8 mouse cellular contexts compared by ENCODE assay signal in the genomic region with DNA sequence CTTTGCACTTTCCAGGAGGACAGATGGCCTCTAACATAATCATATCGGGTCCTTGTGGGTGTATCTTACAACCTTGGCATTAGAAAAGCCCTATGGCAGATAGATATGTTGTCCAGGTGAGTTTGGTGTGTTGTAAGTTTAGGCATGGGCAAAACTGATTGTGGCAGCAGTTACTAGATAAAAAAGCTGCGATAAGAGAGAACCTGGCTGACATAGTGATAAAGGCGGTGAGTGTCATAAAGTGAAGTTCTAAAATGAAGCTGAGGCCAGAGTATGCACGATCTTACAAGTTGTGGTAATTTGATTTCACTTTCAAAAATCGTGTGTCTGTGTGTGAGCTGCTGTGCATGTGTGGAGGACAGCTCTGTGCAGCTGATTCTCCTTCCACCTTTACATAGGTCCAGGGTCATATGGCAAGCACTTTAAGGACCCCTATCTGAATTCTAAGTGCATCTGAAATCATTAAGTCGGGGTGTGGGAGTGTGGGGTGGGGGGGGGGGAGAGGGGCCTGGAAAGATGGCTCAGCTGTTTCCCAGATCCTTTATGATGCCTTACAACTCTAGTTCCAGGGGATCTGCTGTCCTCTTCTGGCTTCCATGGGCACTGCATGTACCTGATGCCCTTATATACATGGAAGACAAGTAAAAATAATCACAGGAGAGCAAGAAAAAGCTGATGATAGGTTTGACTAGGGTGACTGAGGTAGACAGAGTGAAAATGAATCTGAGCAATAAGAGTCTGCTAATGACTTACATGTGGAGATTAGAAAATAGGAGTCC. TPM values are rescaled to one million over a fixed set of nuclear protein-coding genes. Genes with fewer than 3 reads are reported as not detected.
DNase-seq lines count a peak whose midpoint lies in the region; ATAC-seq lines count a peak whose summit lies in the region.

No protein-coding gene starts in this region.

- 70% methylated on average over 6 of the region's 6 CpGs for WGBS in midbrain, embryonic 12.5 days
- WGBS in midbrain, embryonic 15.5 days, result 67% methylated on average over 6 of the region's 6 CpGs

- no peaks in the 10 kb centered on the region for H3K27me3 ChIP-seq in midbrain, embryonic 12.5 days
- no peaks in the 10 kb centered on the region for H3K27me3 ChIP-seq in midbrain, embryonic 15.5 days (replicated peaks)

- no peak overlapping the region for H3K9ac ChIP-seq in midbrain, embryonic 12.5 days (replicated peaks)
- H3K9ac ChIP-seq in midbrain, embryonic 15.5 days, result no peak overlapping the region

- H3K27ac ChIP-seq in midbrain, embryonic 12.5 days (replicated peaks), result no peak overlapping the region
- H3K27ac ChIP-seq in midbrain, embryonic 15.5 days, result no peak overlapping the region

- no peaks in the 10 kb centered on the region for H3K4me1 ChIP-seq in midbrain, embryonic 12.5 days
- no peaks in the 10 kb centered on the region for H3K4me1 ChIP-seq in midbrain, embryonic 15.5 days

- H3K4me2 ChIP-seq in midbrain, embryonic 12.5 days (replicated peaks), result no peak overlapping the region
- no peak overlapping the region for H3K4me2 ChIP-seq in midbrain, embryonic 15.5 days

- DNase-seq in adrenal gland, adult (ENCODE audit: inconsistent age in 2 of 2, low spot score in 1 of 2), result peak; percentile 43 to 76
- no peak for DNase-seq in adrenal gland, postnatal 4 days (ENCODE audit: low spot score in 2 of 2)
- peak; percentile 37 for DNase-seq in forelimb bud, embryonic 11.5 days (ENCODE audit: low read depth, low spot score)
- peak; percentile 75 for DNase-seq in kidney, postnatal 10 days
- DNase-seq in mesoderm, embryonic 11.5 days (ENCODE audit: low read depth, low spot score), result peak; percentile 49

- no peaks in the 10 kb centered on the region for H3K36me3 ChIP-seq in midbrain, embryonic 12.5 days
- H3K36me3 ChIP-seq in midbrain, embryonic 15.5 days (replicated peaks), result no peaks in the 10 kb centered on the region

- H3K9me3 ChIP-seq in midbrain, embryonic 12.5 days, result no peaks in the 10 kb centered on the region
- no peaks in the 10 kb centered on the region for H3K9me3 ChIP-seq in midbrain, embryonic 15.5 days

- no peak overlapping the region for H3K4me3 ChIP-seq in midbrain, embryonic 12.5 days
- H3K4me3 ChIP-seq in midbrain, embryonic 15.5 days, result no peak overlapping the region

- peak; percentile 49; the same call in 1 of the 2 replicates for ATAC-seq in midbrain, embryonic 12.5 days (ENCODE audit: low FRiP score, low read depth)
- ATAC-seq in midbrain, embryonic 15.5 days (replicated peaks), result no peak
- ATAC-seq in monocyte, adult 5-6 weeks (replicated peaks; ENCODE audit: insufficient number of reproducible peaks, low FRiP score, low TSS enrichment, poor library complexity, severe bottlenecking), result no peak

RNA-seq across cellular contexts. Expression of a gene that starts 6.8 kb away (rescaled TPM):
- total RNA-seq in adrenal gland, postnatal 4 days (2021), result 10 to 100 TPM; 53.2 to 54.8 TPM
- polyA plus RNA-seq in midbrain, embryonic 12.5 days (2016; fragmentation: Nextera tagmentation; extraction: Ambion mirVana), result 54.4 and 58.9 TPM in 2 replicates
- polyA plus RNA-seq in midbrain, embryonic 15.5 days (2015; fragmentation: Nextera tagmentation; extraction: Ambion mirVana), result 59.2 and 60.5 TPM in 2 replicates
- 35.1 to 55.6 TPM (median 38.7 TPM) in 3 replicates for total RNA-seq in monocyte, adult 5-6 weeks (2017)

RNA-seq across cellular contexts. Expression of a gene that starts 17.6 kb away (rescaled TPM):
- total RNA-seq in adrenal gland, postnatal 4 days (2021), result 10 to 100 TPM; 67.7 to 72.2 TPM
- polyA plus RNA-seq in midbrain, embryonic 12.5 days (2016; fragmentation: Nextera tagmentation; extraction: Ambion mirVana), result 1.3 TPM in 2 replicates
- polyA plus RNA-seq in midbrain, embryonic 15.5 days (2015; fragmentation: Nextera tagmentation; extraction: Ambion mirVana), result 2.2 and 2.6 TPM in 2 replicates
- 90.1 to 135 TPM (median 123 TPM) in 3 replicates for total RNA-seq in monocyte, adult 5-6 weeks (2017)

RNA-seq across cellular contexts. Expression of a gene that starts 38.1 kb away (rescaled TPM):
- total RNA-seq in adrenal gland, postnatal 4 days (2021), result not detected
- not detected in 2 replicates for polyA plus RNA-seq in midbrain, embryonic 12.5 days (2016; fragmentation: Nextera tagmentation; extraction: Ambion mirVana)
- polyA plus RNA-seq in midbrain, embryonic 15.5 days (2015; fragmentation: Nextera tagmentation; extraction: Ambion mirVana), result 0.63 TPM in 1 of 2 replicates, not detected in the other
- not detected in 3 replicates for total RNA-seq in monocyte, adult 5-6 weeks (2017)

Comparison
In these comparisons a context has a peak if more than half of its experiments do, and no peak if none do; other contexts are left out.
1. DNase-seq: peak in adrenal gland, adult (2 of 2), forelimb bud, embryonic 11.5 days (single experiment), kidney, postnatal 10 days (single experiment) and mesoderm, embryonic 11.5 days (single experiment); none in adrenal gland, postnatal 4 days (0 of 2).